8 mouse cellular contexts compared by ENCODE assay signal in the genomic region with DNA sequence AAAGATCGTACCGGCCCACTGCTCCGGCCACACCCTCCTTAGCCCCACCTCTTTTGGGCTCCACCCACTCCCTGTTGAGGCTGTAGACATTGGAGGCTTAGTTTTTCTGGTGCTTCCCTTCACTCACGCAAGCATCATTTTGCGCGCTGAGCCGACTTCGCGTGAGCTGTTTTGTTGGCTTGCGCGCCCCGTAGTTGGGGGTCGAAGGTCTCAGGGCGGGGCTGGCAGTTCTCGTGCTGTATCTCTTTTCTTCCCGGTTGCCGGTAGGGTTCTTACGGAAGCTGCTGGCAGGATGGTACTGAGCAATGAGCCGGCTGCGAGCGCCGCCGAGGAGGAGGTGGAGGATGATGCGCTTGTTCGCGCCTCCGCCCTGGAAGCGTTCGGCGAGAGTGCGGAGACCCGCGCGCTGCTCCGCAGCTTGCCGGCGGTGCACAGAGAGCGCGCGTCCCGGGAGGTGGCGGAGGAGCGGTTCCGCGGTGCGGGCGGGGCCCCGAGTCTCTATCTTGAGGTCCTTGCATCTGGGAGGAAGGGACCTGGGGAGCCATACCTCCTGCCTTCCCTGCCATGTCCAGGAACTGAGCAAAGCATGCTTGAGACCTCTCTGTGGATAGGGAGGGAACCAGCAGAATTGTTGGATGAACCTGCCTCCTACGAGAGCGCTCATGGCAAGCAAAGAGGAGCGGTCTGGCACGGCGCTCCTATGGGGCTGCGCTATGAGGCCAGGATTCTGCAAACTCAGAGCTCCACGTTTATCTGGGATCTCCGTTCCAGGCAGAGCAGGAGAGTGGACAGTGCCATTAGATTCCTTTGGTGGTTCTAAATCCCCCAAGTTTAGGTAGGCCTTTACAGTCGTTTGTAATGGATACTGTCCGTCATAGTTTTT. TPM values are rescaled to one million over a fixed set of nuclear protein-coding genes. Genes with fewer than 3 reads are reported as not detected.
A peak's percentile ranks its signal among the peaks of the same experiment; 100 is the strongest.
DNase-seq lines count a peak whose midpoint lies in the region; ATAC-seq and TF ChIP-seq lines count a peak whose summit lies in the region.

Gene Tbcd (plus strand): TSS at position 197 of the 883 bp plus-strand sequence.

- H3K27ac ChIP-seq in ES-E14 (ENCODE audit: insufficient read depth, low read depth, low read length, poor library complexity, severe bottlenecking) = no peak within 1 kb of the TSS; the same call in 1 of the 2 replicates
- H3K27ac ChIP-seq in forebrain, embryonic 15.5 days (replicated peaks) = peak within 1 kb of the TSS; percentile 88

- peaks cover 2 to 4% of the 10 kb centered on the region in 2 experiments; a peak in 3 of 4 replicates for H3K4me1 ChIP-seq in ES-E14 (ENCODE audit: control insufficient read depth in 2 of 2, insufficient read depth in 2 of 2, low read length in 2 of 2, poor library complexity in 1 of 2)
- peaks cover 27% of the 10 kb centered on the region for H3K4me1 ChIP-seq in forebrain, embryonic 15.5 days
- H3K4me1 ChIP-seq in lung, adult 2 months (ENCODE audit: control insufficient read depth, insufficient read depth, low read length) = peaks cover 5% of the 10 kb centered on the region

- peak within 1 kb of the TSS; percentile 73 for H3K4me2 ChIP-seq in forebrain, embryonic 15.5 days (replicated peaks)

- peak within 1 kb of the TSS; percentile 81 for H3K9ac ChIP-seq in ES-E14 (ENCODE audit: insufficient read depth, low read depth, low read length, poor library complexity, severe bottlenecking)
- H3K9ac ChIP-seq in forebrain, embryonic 15.5 days (replicated peaks) = peak within 1 kb of the TSS; percentile 77

- intact Hi-C loops in heart, postnatal 25 days (cut with DNase I) = no loop called here

- peak; percentile 94 for DNase-seq in ES-E14 (ENCODE audit: low read depth, low spot score)
- DNase-seq in cerebellum, adult 11-12 months = peak; percentile 94
- DNase-seq in heart, postnatal 25 days (ENCODE audit: low spot score) = peak; percentile 84
- peak; percentile 96 to 98 for DNase-seq in layer of hippocampus, adult 18-20 months (ENCODE audit: low spot score in 2 of 2)
- DNase-seq in lung, adult 2 months = peak; percentile 93
- DNase-seq in thymus, adult 18-20 months = peak; percentile 86 to 92

- no peaks in the 10 kb centered on the region for H3K27me3 ChIP-seq in forebrain, embryonic 15.5 days

- under 1% methylated on average over 58 of the region's 58 CpGs for WGBS in forebrain, embryonic 15.5 days
- WGBS in lung, adult 2 months = under 1% methylated on average over 58 of the region's 58 CpGs

- H3K9me3 ChIP-seq in ES-E14 (ENCODE audit: control insufficient read depth, insufficient read depth, low read depth, low read length) = no peaks in the 10 kb centered on the region
- no peaks in the 10 kb centered on the region for H3K9me3 ChIP-seq in forebrain, embryonic 15.5 days

- peak within 1 kb of the TSS; percentile 87 to 99 for H3K4me3 ChIP-seq in ES-E14 (ENCODE audit: insufficient read depth in 1 of 2, low read depth in 1 of 2, low read length in 2 of 2, poor library complexity in 1 of 2, severe bottlenecking in 1 of 2)
- peak within 1 kb of the TSS; percentile 87 for H3K4me3 ChIP-seq in forebrain, embryonic 15.5 days
- H3K4me3 ChIP-seq in lung, adult 2 months (replicated peaks; ENCODE audit: extremely low read depth, low read depth, low read length) = peak within 1 kb of the TSS; percentile 69

- in situ Hi-C loops in ES-E14 (cut with MboI; ENCODE audit: low sequenced_read_pairs in 2 of 2, unreplicated experiment in 2 of 2) = no loop called here

- H3K36me3 ChIP-seq in ES-E14 (ENCODE audit: control insufficient read depth, insufficient read depth, low read length, poor library complexity, severe bottlenecking) = peaks cover 5% of the 10 kb centered on the region; the same call in 1 of the 2 replicates
- H3K36me3 ChIP-seq in forebrain, embryonic 15.5 days = peaks cover 15% of the 10 kb centered on the region; the same call in 1 of the 2 replicates

- TF ChIP-seq CTCF in lung, adult 2 months (IDR thresholded peaks at IDR 0.05; ENCODE audit: insufficient read depth, low read length) = no peak

- TF ChIP-seq POLR2A in lung, adult 2 months (IDR thresholded peaks at IDR 0.05; ENCODE audit: borderline replicate concordance, extremely low read depth, low read depth, low read length) = no peak; the same call in 1 of the 2 replicates

- peak; percentile 96 for ATAC-seq in forebrain, embryonic 15.5 days (replicated peaks)
- peak; percentile 88 for ATAC-seq in neutrophil, adult 5-6 weeks (ENCODE audit: extremely low read depth, insufficient number of reproducible peaks, low FRiP score, poor library complexity, severe bottlenecking)

TF ChIP-seq in ES-E14, 5 proteins besides CTCF, POLR2A, EP300 and RAD21:
- TF ChIP-seq ZC3H11A (IDR thresholded peaks at IDR 0.05; ENCODE audit: borderline replicate concordance, low read depth, low read length) (no peak), MAFK (IDR thresholded peaks at IDR 0.05; ENCODE audit: insufficient read depth, low read depth, low read length) (0 out of 2 replicates have a peak, but pooled peaks have one; percentile 13), CHD2 (IDR thresholded peaks at IDR 0.05; ENCODE audit: low read depth, low read length) (peak; percentile 74; the same call in 1 of the 2 replicates), HCFC1 (IDR thresholded peaks at IDR 0.05; ENCODE audit: borderline replicate concordance, insufficient read depth, low read length) (peak; percentile 79), ZNF384 (IDR thresholded peaks at IDR 0.05; ENCODE audit: low read depth, low read length) (no peak)

RNA-seq across cellular contexts. Expression of gene Tbcd, which starts in this region (rescaled TPM):
- 68.6 and 70.6 TPM in 2 replicates for total RNA-seq in ES-E14 (2012; rRNA removed)
- polyA plus RNA-seq in forebrain, embryonic 15.5 days (2015; fragmentation: Nextera tagmentation; extraction: Ambion mirVana) = 54.1 and 55.2 TPM in 2 replicates
- total RNA-seq in heart, postnatal 25 days (2021) = 10 to 100 TPM in 1 of 2 experiments, 1 to 10 TPM in 1; 10.0 to 11.5 TPM
- total RNA-seq in layer of hippocampus, adult 18-20 months (2021) = 10 to 100 TPM; 37.1 to 39.0 TPM
- 39.0 and 51.3 TPM in 2 replicates for polyA plus RNA-seq in lung, adult 2 months (2012; rRNA removed)
- total RNA-seq in neutrophil, adult 5-6 weeks (2017) = 16.0 and 17.6 TPM in 2 replicates
